Mouse (Mus musculus) urinary bladder, postnatal 10 days (tissue): ENCODE data around the gene Lcmt1.

Experiments used
- DNase-seq: peaks from one replicate; pipeline ENCODE4 v3.0.0; 2022; ENCODE audit warnings: low spot score

Lcmt1 gene

GRCm38 (mm10) chr7:123369759-123370481 lies at the start of gene Lcmt1, which contains the start of gene Arhgap17:
Gene Lcmt1 (plus strand): TSS chr7:123369784.
Gene Arhgap17 (minus strand): TSS chr7:123369915.
- DNase-seq = peak; percentile 90

GRCm38 (mm10) chr7:123322452-123323121 lies 47.0 kb upstream of the Lcmt1 start:
- no peak for DNase-seq

- no peak for DNase-seq
These were observed 46.2 kb upstream of the Lcmt1 start for GRCm38 (mm10) chr7:123323388-123323787.

- DNase-seq = no peak
These were observed 45.5 kb upstream of the Lcmt1 start for GRCm38 (mm10) chr7:123324105-123324504.

- DNase-seq = no peak
These were observed 43.5 kb upstream of the Lcmt1 start for GRCm38 (mm10) chr7:123326062-123326461.

GRCm38 (mm10) chr7:123326901-123327300 lies 42.7 kb upstream of the Lcmt1 start:
- no peak for DNase-seq

GRCm38 (mm10) chr7:123327909-123328308 lies 41.7 kb upstream of the Lcmt1 start:
- no peak for DNase-seq

GRCm38 (mm10) chr7:123330506-123330905 lies 39.1 kb upstream of the Lcmt1 start:
- DNase-seq = no peak

GRCm38 (mm10) chr7:123336322-123336721 lies 33.3 kb upstream of the Lcmt1 start:
- no peak for DNase-seq

GRCm38 (mm10) chr7:123338351-123338750 lies 31.2 kb upstream of the Lcmt1 start:
- no peak for DNase-seq

- DNase-seq = no peak
These were observed 27.7 kb upstream of the Lcmt1 start for GRCm38 (mm10) chr7:123341896-123342295.

- no peak for DNase-seq
These were observed 25.4 kb upstream of the Lcmt1 start for GRCm38 (mm10) chr7:123344079-123344780.

GRCm38 (mm10) chr7:123345041-123345544 lies 24.5 kb upstream of the Lcmt1 start:
- no peak for DNase-seq

- no peak for DNase-seq
These were observed 22.8 kb upstream of the Lcmt1 start for GRCm38 (mm10) chr7:123346631-123347290.

- DNase-seq = no peak
These were observed 19.8 kb upstream of the Lcmt1 start for GRCm38 (mm10) chr7:123349813-123350212.

- DNase-seq = no peak
These were observed 19.3 kb upstream of the Lcmt1 start for GRCm38 (mm10) chr7:123350243-123350642.

- no peak for DNase-seq
These were observed 16.5 kb upstream of the Lcmt1 start for GRCm38 (mm10) chr7:123353081-123353480.

GRCm38 (mm10) chr7:123353879-123354278 lies 15.7 kb upstream of the Lcmt1 start:
- DNase-seq = no peak

- no peak for DNase-seq
These were observed 15.2 kb upstream of the Lcmt1 start for GRCm38 (mm10) chr7:123354392-123354791.

GRCm38 (mm10) chr7:123354851-123355250 lies 14.7 kb upstream of the Lcmt1 start:
- no peak for DNase-seq

GRCm38 (mm10) chr7:123356158-123356557 lies 13.4 kb upstream of the Lcmt1 start:
- no peak for DNase-seq

GRCm38 (mm10) chr7:123359101-123359500 lies 10.5 kb upstream of the Lcmt1 start:
- DNase-seq = no peak
